Mouse (Mus musculus) MEL (cell line): ENCODE results near the gene Timp2. TPM values are rescaled to one million over a fixed set of nuclear protein-coding genes. Genes with fewer than 3 reads are reported as not detected.

Source experiments
- DNase-seq: peaks from one replicate; pipeline ENCODE4 v3.0.0; 2011; ENCODE audit warnings: low read depth, low spot score
- H3K27ac ChIP-seq: 2 replicates; pipeline ENCODE4 v1.5.1; 2012; ENCODE audit warnings: low read depth, mild to moderate bottlenecking, control low read depth, low read length, moderate library complexity; ENCODE audit not compliant: control insufficient read depth
- H3K27me3 ChIP-seq, 2 experiments: fragments of 150-350 bp in 1 of 2; sonication (generic) in 1 of 2; 2 replicates each; pipeline ENCODE4 v1.6.1; 2012; ENCODE audit warnings: low read length in 2 of 2, mild to moderate bottlenecking in 2 of 2, improper control_type of control experiment in 1 of 2, moderate library complexity in 1 of 2; ENCODE audit not compliant: insufficient read depth in 2 of 2, control insufficient read depth in 1 of 2
- H3K36me3 ChIP-seq, 2 experiments: 2 replicates each; pipeline ENCODE4 v1.6.1; 2012 to 2014; ENCODE audit warnings: low read length in 2 of 2, improper control_type of control experiment in 1 of 2, inconsistent platforms in 1 of 2, mild to moderate bottlenecking in 1 of 2; ENCODE audit not compliant: insufficient read depth in 2 of 2, control insufficient read depth in 1 of 2
- H3K4me1 ChIP-seq, 2 experiments: fragments of 150-350 bp in 1 of 2; sonication (generic) in 1 of 2; 2 replicates each; pipeline ENCODE4 v1.6.1; 2012; ENCODE audit warnings: low read length in 2 of 2, improper control_type of control experiment in 1 of 2, mild to moderate bottlenecking in 1 of 2; ENCODE audit not compliant: insufficient read depth in 2 of 2, control insufficient read depth in 1 of 2
- H3K4me3 ChIP-seq, 2 experiments: fragments of 150-350 bp in 1 of 2; sonication (generic) in 1 of 2; 2 replicates each; pipeline ENCODE4 v1.5.1; 2012; ENCODE audit warnings: low read depth in 2 of 2, low read length in 2 of 2, mild to moderate bottlenecking in 2 of 2, moderate library complexity in 2 of 2, control low read depth in 1 of 2, improper control_type of control experiment in 1 of 2; ENCODE audit not compliant: control insufficient read depth in 1 of 2, insufficient read depth in 1 of 2
- H3K79me2 ChIP-seq: 2 replicates; pipeline ENCODE4 v1.6.1; 2012; ENCODE audit warnings: mild to moderate bottlenecking, low read length, moderate library complexity; ENCODE audit not compliant: control insufficient read depth, poor library complexity, insufficient read depth
- H3K9ac ChIP-seq: 2 replicates; pipeline ENCODE4 v1.6.1; 2012; ENCODE audit warnings: low read depth, mild to moderate bottlenecking, control low read depth, low read length, moderate library complexity; ENCODE audit not compliant: control insufficient read depth, poor library complexity, severe bottlenecking
- H3K9me3 ChIP-seq: fragments of 150-350 bp; sonication (generic); replicated peaks from 2 replicates; pipeline ENCODE4 v1.6.1; 2012; ENCODE audit warnings: mild to moderate bottlenecking, low read length, improper control_type of control experiment, moderate library complexity; ENCODE audit not compliant: insufficient read depth
- BHLHE40 ChIP-seq: IDR thresholded peaks from 2 replicates; pipeline ENCODE4 v1.6.1; 2012; ENCODE audit warnings: low read depth, mild to moderate bottlenecking, inconsistent platforms, low read length, improper control_type of control experiment, borderline replicate concordance
- CHD1 ChIP-seq: IDR thresholded peaks from 2 replicates; pipeline ENCODE4 v1.6.1; 2012; ENCODE audit warnings: low read depth, mild to moderate bottlenecking, inconsistent platforms, low read length, improper control_type of control experiment
- E2F4 ChIP-seq: IDR thresholded peaks from 2 replicates; pipeline ENCODE4 v1.6.1; 2011; ENCODE audit warnings: low read depth, low read length, improper control_type of control experiment, borderline replicate concordance
- KAT2A ChIP-seq: conservative IDR thresholded peaks from 2 replicates; pipeline ENCODE4 v1.6.1; 2012; ENCODE audit warnings: low read depth, low read length, improper control_type of control experiment, inconsistent platforms
- MEF2A ChIP-seq: IDR thresholded peaks from 2 replicates; pipeline ENCODE4 v1.6.1; 2014; ENCODE audit warnings: low read depth, mild to moderate bottlenecking, inconsistent platforms, low read length, improper control_type of control experiment; ENCODE audit not compliant: poor library complexity, insufficient replicate concordance, severe bottlenecking; ENCODE audit errors: extremely low read depth
- TBP ChIP-seq: IDR thresholded peaks from 2 replicates; pipeline ENCODE4 v1.8.0; 2011; ENCODE audit warnings: low read depth, low read length, improper control_type of control experiment
- TCF12 ChIP-seq: IDR thresholded peaks from 2 replicates; pipeline ENCODE4 v1.6.1; 2014; ENCODE audit warnings: low read depth, mild to moderate bottlenecking, inconsistent platforms, low read length, improper control_type of control experiment, moderate library complexity
- UBTF ChIP-seq: IDR thresholded peaks from 2 replicates; pipeline ENCODE4 v1.6.1; 2012; ENCODE audit warnings: low read depth, mild to moderate bottlenecking, inconsistent platforms, low read length, improper control_type of control experiment, moderate library complexity, borderline replicate concordance; ENCODE audit not compliant: insufficient read depth
- USF1 ChIP-seq: IDR thresholded peaks from 2 replicates; pipeline ENCODE4 v1.6.1; 2014; ENCODE audit warnings: low read depth, mild to moderate bottlenecking, inconsistent platforms, low read length, improper control_type of control experiment, moderate library complexity
- USF2 ChIP-seq, 2 experiments: IDR thresholded peaks; 2 replicates each; pipeline ENCODE4 v1.6.1; 2011 to 2012; ENCODE audit warnings: improper control_type of control experiment in 2 of 2, low read length in 2 of 2, borderline replicate concordance in 1 of 2, inconsistent platforms in 1 of 2, low read depth in 1 of 2, mild to moderate bottlenecking in 1 of 2; ENCODE audit not compliant: insufficient read depth in 1 of 2
- ZC3H11A ChIP-seq: IDR thresholded peaks from 2 replicates; pipeline ENCODE4 v1.6.1; 2012; ENCODE audit warnings: low read depth, mild to moderate bottlenecking, inconsistent platforms, low read length, improper control_type of control experiment
- ZNF384 ChIP-seq: IDR thresholded peaks from 2 replicates; pipeline ENCODE4 v1.6.1; 2012; ENCODE audit warnings: low read depth, mild to moderate bottlenecking, inconsistent platforms, low read length, improper control_type of control experiment
- polyA plus RNA-seq, 2 experiments: library from polyadenylated mRNA; stranded (reverse) in 1 of 2; unstranded in 1 of 2; fragments of >175 nt in 1 of 2; fragments of >200 nt in 1 of 2; gene quantifications; 2 replicates each; pipeline versions ENCODE4 v1.2.1 to v1.2.4; 2012; ENCODE audit warnings: low replicate concordance in 2 of 2, low read depth in 1 of 2; ENCODE audit not compliant: insufficient read length in 2 of 2, insufficient read depth in 1 of 2, missing spikeins in 1 of 2
- total RNA-seq: library from RNA; depleted of rRNA; stranded (reverse); fragments of 300-350 nt; gene quantifications from 2 replicates; pipeline ENCODE4 v1.2.3, GENCODE M21; 2012

The Timp2 gene
- total and polyA plus RNA-seq, 3 experiments = not detected

- Histone ChIP-seq H3K79me2 (no peaks in the 10 kb centered on the region), H3K4me3 (no peak overlapping the region), H3K27ac (no peak overlapping the region), H3K9ac (no peak overlapping the region), H3K9me3 (no peaks in the 10 kb centered on the region), H3K27me3 (peaks cover 0 to 2% of the 10 kb centered on the region in 2 experiments; a peak in 3 of 4 replicates), H3K4me1 (no peaks in the 10 kb centered on the region), H3K36me3 (no peaks in the 10 kb centered on the region)
- DNase-seq = no peak
- TF ChIP-seq CHD1 (no peak), USF1 (no peak), TBP (no peak), UBTF (no peak), TCF12 (no peak)
Measured at GRCm38 (mm10) chr11:118355205-118355604, 335 bp downstream of the Timp2 start.

- Histone ChIP-seq H3K36me3 (no peaks in the 10 kb centered on the region), H3K4me3 (no peak overlapping the region), H3K9me3 (no peaks in the 10 kb centered on the region), H3K27me3 (peaks cover 0 to 2% of the 10 kb centered on the region in 2 experiments; a peak in 3 of 4 replicates), H3K79me2 (no peaks in the 10 kb centered on the region), H3K4me1 (no peaks in the 10 kb centered on the region), H3K27ac (no peak overlapping the region), H3K9ac (no peak overlapping the region)
- no peak for DNase-seq
- TF ChIP-seq KAT2A = no peak
Measured at GRCm38 (mm10) chr11:118354636-118355191, 826 bp downstream of the Timp2 start.

GRCm38 (mm10) chr11:118349494-118349893 lies 6.0 kb downstream of the Timp2 start:
- H3K27me3 ChIP-seq = no peaks in the 10 kb centered on the region; a peak in 2 of 4 replicates
- H3K9me3 ChIP-seq = no peaks in the 10 kb centered on the region
- H3K27ac ChIP-seq = no peak overlapping the region
- TF ChIP-seq MEF2A = no peak
- TF ChIP-seq BHLHE40 = no peak
- TF ChIP-seq CHD1 = no peak
- TF ChIP-seq USF2 (IDR thresholded peaks at IDR 0.05; ENCODE audit: borderline replicate concordance in 1 of 2, insufficient read depth in 1 of 2, low read depth in 1 of 2, low read length in 2 of 2) = no peak
- no peak for TF ChIP-seq ZC3H11A
- no peak for TF ChIP-seq ZNF384
- no peak for TF ChIP-seq E2F4
- H3K4me3 ChIP-seq = no peak overlapping the region
- peaks cover 6 to 13% of the 10 kb centered on the region in 2 experiments; a peak in 3 of 4 replicates for H3K4me1 ChIP-seq
- H3K79me2 ChIP-seq = no peaks in the 10 kb centered on the region
- peaks cover 0 to 10% of the 10 kb centered on the region in 2 experiments; a peak in 2 of 4 replicates for H3K36me3 ChIP-seq
- no peak for DNase-seq
- H3K9ac ChIP-seq = no peak overlapping the region
